Mouse (Mus musculus) large intestine, adult 2 months (tissue): ENCODE data around the gene Vmn1r1. TPM values are rescaled to one million over a fixed set of nuclear protein-coding genes. Genes with fewer than 3 reads are reported as not detected.

Source experiments
- DNase-seq: peaks from one replicate; pipeline ENCODE4 v3.0.0-alpha.2; 2012; ENCODE audit warnings: low read depth, low spot score
- WGBS: fragments of 180-500 bp; shearing (Covaris S2); methylation state at CpG from one replicate; pipeline ENCODE4 v1.1.7; 2018; 5-methylcytosine and 5-hydroxymethylcytosine counted together
- polyA plus RNA-seq: library from polyadenylated mRNA; depleted of rRNA; stranded (reverse); fragments of >200 nt; gene quantifications from 2 replicates; pipeline ENCODE4 v1.2.3, GENCODE M21; 2012; rRNA removed

The Vmn1r1 gene
- polyA plus RNA-seq, 1 experiment: not detected

GRCm38 (mm10) chr1:182105023-182105422, 59.3 kb downstream of the Vmn1r1 start:
- WGBS: 62% methylated on average over 3 of the region's 3 CpGs
- no peak for DNase-seq

Other genes starting within 250 kb of the Vmn1r1 start
- gene Enah, start 144.5 kb downstream of the Vmn1r1 start, polyA plus RNA-seq: 2.3 and 3.3 TPM in 2 replicates
- 36.9 and 38.0 TPM in 2 replicates for gene Srp9, start 39.7 kb downstream of the Vmn1r1 start, polyA plus RNA-seq
- gene Degs1, start 118.3 kb upstream of the Vmn1r1 start, polyA plus RNA-seq: 22.7 and 25.3 TPM in 2 replicates
- gene Fbxo28, start 177.1 kb upstream of the Vmn1r1 start, polyA plus RNA-seq: 8.1 and 11.5 TPM in 2 replicates
- 9.8 and 20.4 TPM in 2 replicates for gene Trp53bp2, start 244.7 kb upstream of the Vmn1r1 start, polyA plus RNA-seq